ENCODE assay signal across 9 mouse cellular contexts in genomic region chr7:84409241-84409895, GRCm38 (mm10). TPM values are rescaled to one million over a fixed set of nuclear protein-coding genes. Genes with fewer than 3 reads are reported as not detected.
DNase-seq lines count a peak whose midpoint lies in the region; ATAC-seq and TF ChIP-seq lines count a peak whose summit lies in the region.
"Had no signal": no experiment of that assay in that cellular context is flagged by ENCODE, and none has a peak within 500 bp of the region (broad histone marks: within the 10 kb centered on the region; RNA-seq: fewer than 3 reads in every experiment).

No protein-coding gene starts in this region.

- TF ChIP-seq CTCF in heart, adult 2 months (IDR thresholded peaks at IDR 0.05) = no peak
- TF ChIP-seq CTCF in bone marrow macrophage, adult 2 months (IDR thresholded peaks at IDR 0.05; ENCODE audit: low read depth, low read length) = no peak
- no peak for TF ChIP-seq CTCF in kidney, adult 2 months (conservative IDR thresholded peaks at IDR 0.05; ENCODE audit: insufficient read depth, insufficient read length, low read depth, low read length)

- H3K9ac ChIP-seq in heart, adult 2 months (ENCODE audit: low read depth, low read length) = peak overlapping the region; percentile 25; the same call in 1 of the 2 replicates
- peak overlapping the region; percentile 98 for H3K9ac ChIP-seq in forebrain, embryonic 16.5 days (replicated peaks; ENCODE audit: low read depth, low read length)
- peak overlapping the region; percentile 91 for H3K9ac ChIP-seq in limb, embryonic 14.5 days (ENCODE audit: low read depth, low read length, severe bottlenecking)
- peak overlapping the region; percentile 91 for H3K9ac ChIP-seq in neural tube, embryonic 13.5 days

- no peaks in the 10 kb centered on the region for H3K79me2 ChIP-seq in heart, adult 2 months (replicated peaks; ENCODE audit: control insufficient read depth, insufficient read depth, low read length)

- DNase-seq in heart, adult 2 months = peak in 1 of 2 experiments; percentile 3
- DNase-seq in heart, adult 9 months (ENCODE audit: low spot score in 2 of 2) = no peak
- DNase-seq in kidney, adult 2 months = peak; percentile 66
- DNase-seq in limb, embryonic 14.5 days (ENCODE audit: low spot score) = peak; percentile 65

- ATAC-seq in forebrain, embryonic 16.5 days = peak; percentile 37
- ATAC-seq in limb, embryonic 14.5 days (ENCODE audit: low FRiP score, low read depth) = peak; percentile 73
- ATAC-seq in neural tube, embryonic 13.5 days (ENCODE audit: low read depth) = peak; percentile 84
- no peak; the same call in 1 of the 2 replicates for ATAC-seq in granulocyte monocyte progenitor cell, adult 5-6 weeks (replicated peaks; ENCODE audit: poor library complexity, severe bottlenecking)

- no peak for TF ChIP-seq POLR2A in heart, adult 2 months (IDR thresholded peaks at IDR 0.05; ENCODE audit: insufficient read depth, low read depth, low read length)
- TF ChIP-seq POLR2A in bone marrow macrophage, adult 2 months (IDR thresholded peaks at IDR 0.05; ENCODE audit: borderline replicate concordance, low read depth, low read length) = no peak
- no peak for TF ChIP-seq POLR2A in kidney, adult 2 months (IDR thresholded peaks at IDR 0.05; ENCODE audit: low read depth, low read length)
- no peak for TF ChIP-seq POLR2A in limb, embryonic 14.5 days (IDR thresholded peaks at IDR 0.05; ENCODE audit: borderline replicate concordance, extremely low read depth, insufficient read depth, insufficient read length)

- H3K27ac ChIP-seq in heart, adult 2 months = no peak overlapping the region
- H3K27ac ChIP-seq in bone marrow macrophage, adult 2 months (ENCODE audit: insufficient read depth, low read depth, low read length) = no peak overlapping the region
- H3K27ac ChIP-seq in forebrain, embryonic 16.5 days (ENCODE audit: low read length) = peak overlapping the region; percentile 95
- peak overlapping the region; percentile 58; the same call in 1 of the 2 replicates for H3K27ac ChIP-seq in kidney, adult 2 months (ENCODE audit: insufficient read depth, low read depth, low read length)
- peak overlapping the region; percentile 88 for H3K27ac ChIP-seq in limb, embryonic 14.5 days (replicated peaks; ENCODE audit: low read depth, low read length)
- peak overlapping the region; percentile 97 for H3K27ac ChIP-seq in neural tube, embryonic 13.5 days (replicated peaks)

- H3K27me3 ChIP-seq in heart, adult 2 months (ENCODE audit: control insufficient read depth, insufficient read depth, low read length) = peaks cover 21% of the 10 kb centered on the region
- no peaks in the 10 kb centered on the region for H3K27me3 ChIP-seq in forebrain, embryonic 16.5 days (replicated peaks; ENCODE audit: control insufficient read depth, insufficient read depth, low read length)
- no peaks in the 10 kb centered on the region for H3K27me3 ChIP-seq in kidney, adult 2 months (replicated peaks; ENCODE audit: control insufficient read depth, insufficient read depth, low read length)
- no peaks in the 10 kb centered on the region for H3K27me3 ChIP-seq in limb, embryonic 14.5 days (ENCODE audit: control insufficient read depth, insufficient read depth, low read length)
- no peaks in the 10 kb centered on the region for H3K27me3 ChIP-seq in neural tube, embryonic 13.5 days
- H3K27me3 ChIP-seq: CH12.LX had no signal

- peak overlapping the region; percentile 65 for H3K4me2 ChIP-seq in forebrain, embryonic 16.5 days (ENCODE audit: low read length)
- peak overlapping the region; percentile 84 for H3K4me2 ChIP-seq in limb, embryonic 14.5 days (replicated peaks; ENCODE audit: low read depth, low read length, severe bottlenecking)
- H3K4me2 ChIP-seq in neural tube, embryonic 13.5 days = peak overlapping the region; percentile 75

- H3K36me3 ChIP-seq in heart, adult 2 months (ENCODE audit: control insufficient read depth, insufficient read depth, low read length) = no peaks in the 10 kb centered on the region
- H3K36me3 ChIP-seq in forebrain, embryonic 16.5 days (ENCODE audit: control insufficient read depth, insufficient read depth) = no peaks in the 10 kb centered on the region
- no peaks in the 10 kb centered on the region for H3K36me3 ChIP-seq in kidney, adult 2 months (ENCODE audit: control insufficient read depth, insufficient read depth, low read length)
- H3K36me3 ChIP-seq in limb, embryonic 14.5 days (ENCODE audit: control insufficient read depth, insufficient read depth, low read length) = no peaks in the 10 kb centered on the region
- H3K36me3 ChIP-seq in neural tube, embryonic 13.5 days = peaks cover 10% of the 10 kb centered on the region; the same call in 1 of the 2 replicates

- no peaks in the 10 kb centered on the region for H3K4me1 ChIP-seq in heart, adult 2 months (ENCODE audit: control insufficient read depth, insufficient read depth, low read length)
- no peaks in the 10 kb centered on the region for H3K4me1 ChIP-seq in bone marrow macrophage, adult 2 months (ENCODE audit: control insufficient read depth, insufficient read depth, low read length)
- peaks cover 26% of the 10 kb centered on the region for H3K4me1 ChIP-seq in forebrain, embryonic 16.5 days (replicated peaks; ENCODE audit: control insufficient read depth, insufficient read depth, low read length)
- H3K4me1 ChIP-seq in kidney, adult 2 months (ENCODE audit: control insufficient read depth, insufficient read depth, low read length) = peaks cover 4% of the 10 kb centered on the region; the same call in 1 of the 2 replicates
- H3K4me1 ChIP-seq in limb, embryonic 14.5 days (ENCODE audit: control insufficient read depth, insufficient read depth, low read length) = peaks cover 14% of the 10 kb centered on the region
- H3K4me1 ChIP-seq in neural tube, embryonic 13.5 days (replicated peaks) = peaks cover 46% of the 10 kb centered on the region

- no peaks in the 10 kb centered on the region for H3K9me3 ChIP-seq in forebrain, embryonic 16.5 days (ENCODE audit: control insufficient read depth, low read length)
- H3K9me3 ChIP-seq in limb, embryonic 14.5 days (ENCODE audit: control insufficient read depth, low read length) = no peaks in the 10 kb centered on the region
- no peaks in the 10 kb centered on the region for H3K9me3 ChIP-seq in neural tube, embryonic 13.5 days

- peak overlapping the region; percentile 28 for H3K4me3 ChIP-seq in heart, adult 2 months
- H3K4me3 ChIP-seq in bone marrow macrophage, adult 2 months (ENCODE audit: insufficient read depth, low read length) = peak overlapping the region; percentile 59
- H3K4me3 ChIP-seq in forebrain, embryonic 16.5 days (replicated peaks; ENCODE audit: low read length) = peak overlapping the region; percentile 54
- peak overlapping the region; percentile 56 for H3K4me3 ChIP-seq in kidney, adult 2 months (ENCODE audit: insufficient read depth, low read depth, low read length)
- peak overlapping the region; percentile 76 for H3K4me3 ChIP-seq in limb, embryonic 14.5 days (replicated peaks; ENCODE audit: low read length)
- H3K4me3 ChIP-seq in neural tube, embryonic 13.5 days = peak overlapping the region; percentile 78

- intact Hi-C loops in heart, adult 2 months (cut with DNase I) = no loop called here

- TF ChIP-seq EP300 in heart, adult 2 months (IDR thresholded peaks at IDR 0.05; ENCODE audit: insufficient read depth, low read depth, low read length) = no peak

- 3% methylated on average over 39 of the region's 39 CpGs for WGBS in heart, adult 2 months
- WGBS in forebrain, embryonic 16.5 days = under 1% methylated on average over 35 of the region's 39 CpGs
- 3% methylated on average over 39 of the region's 39 CpGs for WGBS in kidney, adult 2 months
- WGBS in limb, embryonic 14.5 days = 2% methylated on average over 29 of the region's 39 CpGs
- 2% methylated on average over 39 of the region's 39 CpGs for WGBS in neural tube, embryonic 13.5 days

RNA-seq across cellular contexts. Expression of gene Arnt2, which starts 0.6 kb away (rescaled TPM):
- under 1 TPM; 0.34 to 0.91 TPM for total RNA-seq in heart, adult 2 months (2021)
- polyA plus RNA-seq in heart, adult 2 months (2012; rRNA removed) = 0.18 and 0.70 TPM in 2 replicates
- not detected in 2 replicates for polyA plus RNA-seq in bone marrow macrophage, adult 2 months (2012; ENCODE audit: insufficient read depth, insufficient read length, missing spikeins)
- polyA plus RNA-seq in forebrain, embryonic 16.5 days (2015; fragmentation: Nextera tagmentation; extraction: Ambion mirVana) = 68.6 and 70.0 TPM in 2 replicates
- 15.3 and 16.4 TPM in 2 replicates for polyA plus RNA-seq in kidney, adult 2 months (2012; rRNA removed)
- polyA plus RNA-seq in limb, embryonic 14.5 days (2012; rRNA removed) = 29.7 and 37.4 TPM in 2 replicates
- polyA plus RNA-seq in limb, embryonic 14.5 days (2014; fragmentation: Nextera tagmentation; extraction: Ambion mirVana) = 11.0 and 13.6 TPM in 2 replicates
- 47.8 and 48.8 TPM in 2 replicates for polyA plus RNA-seq in neural tube, embryonic 13.5 days (2015; fragmentation: Nextera tagmentation; extraction: Ambion mirVana)
- not detected in 2 replicates for total RNA-seq in granulocyte monocyte progenitor cell, adult 5-6 weeks (2014; fragmentation: Nextera tagmentation)
- not detected in 2 replicates for total RNA-seq in granulocyte monocyte progenitor cell, adult 5-6 weeks (2017)

Comparison
In these comparisons a context has a peak if more than half of its experiments do, and no peak if none do; other contexts are left out.
1. DNase-seq: peak in kidney, adult 2 months (single experiment) and limb, embryonic 14.5 days (single experiment); none in heart, adult 9 months (0 of 2).
2. H3K27ac ChIP-seq: peak in forebrain, embryonic 16.5 days (single experiment), kidney, adult 2 months (single experiment), limb, embryonic 14.5 days (single experiment) and neural tube, embryonic 13.5 days (single experiment); none in heart, adult 2 months (single experiment) and bone marrow macrophage, adult 2 months (single experiment).
3. H3K4me3 ChIP-seq: peak in every context shown above with its lines; median percentile 78 in neural tube, embryonic 13.5 days; 76 in limb, embryonic 14.5 days; 59 in bone marrow macrophage, adult 2 months; 56 in kidney, adult 2 months; 54 in forebrain, embryonic 16.5 days; 28 in heart, adult 2 months.
4. H3K9ac ChIP-seq: peak in every context shown above with its lines; median percentile 98 in forebrain, embryonic 16.5 days; 91 in limb, embryonic 14.5 days; 91 in neural tube, embryonic 13.5 days; 25 in heart, adult 2 months.
5. Peak in every context shown above with its lines, with median percentiles within 50 percentile points of each other: H3K4me2 ChIP-seq.